Mouse (Mus musculus): ENCODE data around the gene Brpf3.
A peak's percentile ranks its signal among the peaks of the same experiment; 100 is the strongest.

DNA sequence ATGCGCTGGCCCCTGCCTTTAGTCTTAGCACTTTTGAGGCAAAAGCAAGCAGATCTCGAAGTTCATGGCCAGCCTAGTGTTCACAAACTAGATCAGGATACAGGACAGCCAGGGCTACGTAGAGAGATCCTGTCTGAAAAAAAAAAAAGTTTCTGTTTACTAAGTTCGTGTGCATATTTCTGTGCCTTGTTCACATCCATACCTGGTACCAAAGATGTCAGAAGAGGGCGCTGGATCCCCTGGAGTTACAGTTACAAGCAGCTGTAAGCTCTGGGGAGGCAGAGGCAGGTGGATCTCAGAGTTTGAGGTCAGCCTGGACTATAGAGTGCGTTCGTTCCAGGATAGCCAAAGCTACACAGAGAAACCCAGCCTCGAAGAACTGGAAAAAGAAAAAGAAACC is 81.9 kb downstream of the Brpf3 start:
- peak; percentile 16 for TF ChIP-seq CTCF (IDR thresholded peaks at IDR 0.05; ENCODE audit: low read depth)
- no peak for TF ChIP-seq EP300 (IDR thresholded peaks at IDR 0.05; ENCODE audit: low read depth)

Measured in liver, embryonic 14.5 days (tissue).